Mouse (Mus musculus): ENCODE data around the gene L1td1. TPM values are rescaled to one million over a fixed set of nuclear protein-coding genes. Genes with fewer than 3 reads are reported as not detected.

The L1td1 gene
- polyA plus RNA-seq, 1 experiment from 2014 or later = not detected

DNA sequence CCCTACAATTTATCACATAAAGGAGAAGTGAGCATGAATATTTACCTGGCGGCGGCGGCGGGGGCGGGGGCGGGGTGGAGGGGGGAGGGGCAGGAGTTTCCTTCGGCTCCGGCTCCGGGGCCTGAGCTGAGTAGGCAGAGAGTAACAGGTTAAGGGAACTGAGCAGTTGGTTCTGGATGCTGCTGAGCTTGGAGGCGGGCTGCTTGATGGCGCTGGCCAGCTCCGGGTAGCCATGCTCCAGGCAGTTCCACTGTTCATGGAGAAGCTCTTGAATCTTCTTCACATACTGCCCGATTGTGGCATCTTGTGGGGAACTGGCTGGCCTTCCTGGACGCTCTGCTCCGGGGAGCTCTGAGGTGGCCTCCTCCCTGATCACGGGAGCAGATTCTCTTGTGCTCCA, 51.7 kb downstream of the L1td1 start:
- Histone ChIP-seq H3K27ac (replicated peaks) (no peak overlapping the region), H3K9ac (no peak overlapping the region), H3K4me2 (no peak overlapping the region), H3K9me3 (replicated peaks) (no peaks in the 10 kb centered on the region), H3K4me1 (replicated peaks) (no peaks in the 10 kb centered on the region), H3K36me3 (replicated peaks) (no peaks in the 10 kb centered on the region), H3K27me3 (peaks cover 9% of the 10 kb centered on the region; the same call in 1 of the 2 replicates), H3K4me3 (replicated peaks) (no peak overlapping the region)
- 20% methylated on average over 16 of the region's 16 CpGs for WGBS (ENCODE audit: insufficient replicate concordance)
- ATAC-seq (ENCODE audit: insufficient read depth) = no peak

DNA sequence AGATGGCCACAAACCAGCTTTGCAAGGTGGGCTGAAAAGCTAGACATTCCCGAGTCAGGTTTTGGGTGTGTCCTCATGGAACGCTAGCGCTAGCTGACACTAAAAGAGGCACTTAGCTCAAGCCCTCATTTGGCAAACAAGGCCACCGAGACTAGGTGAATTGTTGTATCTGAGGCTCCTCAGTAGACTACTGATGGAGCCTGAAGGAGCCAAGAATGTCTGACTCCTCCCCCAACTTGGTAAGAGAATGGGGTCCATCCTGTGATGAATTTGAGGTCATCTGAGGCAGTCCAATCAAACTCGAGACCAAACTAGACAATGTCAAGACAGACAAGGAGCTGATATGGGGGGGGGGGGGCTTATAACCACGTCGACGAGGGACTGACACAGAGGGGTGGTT, 59.3 kb downstream of the L1td1 start:
- Histone ChIP-seq H3K9ac (no peak overlapping the region), H3K9me3 (replicated peaks) (no peaks in the 10 kb centered on the region), H3K36me3 (replicated peaks) (no peaks in the 10 kb centered on the region), H3K4me2 (no peak overlapping the region), H3K27me3 (no peaks in the 10 kb centered on the region), H3K4me1 (replicated peaks) (peaks cover 3% of the 10 kb centered on the region; the same call in 1 of the 2 replicates), H3K27ac (replicated peaks) (no peak overlapping the region), H3K4me3 (replicated peaks) (no peak overlapping the region)
- WGBS (ENCODE audit: insufficient replicate concordance) = 38% methylated on average over 8 of the region's 8 CpGs
- no peak for ATAC-seq (ENCODE audit: insufficient read depth)

DNA sequence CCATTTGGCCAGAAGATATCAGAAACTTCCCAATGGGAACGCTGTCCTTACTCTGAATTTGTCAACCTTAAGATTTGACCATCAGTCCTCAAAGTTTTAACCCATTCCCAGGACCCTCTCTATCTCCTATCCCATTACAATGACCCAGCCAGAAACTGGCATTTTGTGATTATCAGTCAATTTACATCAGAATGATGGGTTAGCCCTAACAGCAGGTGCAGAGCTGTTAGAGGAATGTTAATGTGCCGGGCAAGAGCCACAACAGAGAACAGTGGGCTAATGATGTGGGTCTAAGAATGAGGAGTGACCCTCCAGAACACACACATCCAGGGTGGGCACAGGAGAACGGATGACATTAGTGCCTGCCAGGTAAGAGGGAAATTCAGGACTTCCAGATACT, 59.7 kb downstream of the L1td1 start:
- Histone ChIP-seq H3K4me1 (replicated peaks) (peaks cover 3% of the 10 kb centered on the region; the same call in 1 of the 2 replicates), H3K4me3 (replicated peaks) (no peak overlapping the region)
- no peak for ATAC-seq (ENCODE audit: insufficient read depth)

More for the DNA sequence above, 59.7 kb downstream of the L1td1 start:
- WGBS (ENCODE audit: insufficient replicate concordance) = 34% methylated on average over 3 of the region's 3 CpGs
- Histone ChIP-seq H3K4me2 (no peak overlapping the region), H3K9me3 (replicated peaks) (no peaks in the 10 kb centered on the region), H3K27me3 (no peaks in the 10 kb centered on the region), H3K9ac (no peak overlapping the region), H3K36me3 (replicated peaks) (no peaks in the 10 kb centered on the region), H3K27ac (replicated peaks) (no peak overlapping the region)

Other genes with a start within 250 kb of the L1td1 start
- gene Kank4, start 90.8 kb downstream of the L1td1 start, polyA plus RNA-seq (2015; fragmentation: Nextera tagmentation; extraction: Ambion mirVana) = 0.03 and 0.08 TPM in 2 replicates
- gene I0C0044D17Rik, start 97.1 kb downstream of the L1td1 start, polyA plus RNA-seq (2015; fragmentation: Nextera tagmentation; extraction: Ambion mirVana) = not detected in 2 replicates
- gene Usp1, start 197.1 kb downstream of the L1td1 start, polyA plus RNA-seq (2015; fragmentation: Nextera tagmentation; extraction: Ambion mirVana) = 57.9 and 61.3 TPM in 2 replicates

Measured in liver, embryonic 15.5 days (tissue).